Mouse (Mus musculus): ENCODE results near the gene Olfr1414. TPM values are rescaled to one million over a fixed set of nuclear protein-coding genes. Genes with fewer than 3 reads are reported as not detected.

The Olfr1414 gene
- total and polyA plus RNA-seq, 2 experiments from 2014 or later: not detected

DNA sequence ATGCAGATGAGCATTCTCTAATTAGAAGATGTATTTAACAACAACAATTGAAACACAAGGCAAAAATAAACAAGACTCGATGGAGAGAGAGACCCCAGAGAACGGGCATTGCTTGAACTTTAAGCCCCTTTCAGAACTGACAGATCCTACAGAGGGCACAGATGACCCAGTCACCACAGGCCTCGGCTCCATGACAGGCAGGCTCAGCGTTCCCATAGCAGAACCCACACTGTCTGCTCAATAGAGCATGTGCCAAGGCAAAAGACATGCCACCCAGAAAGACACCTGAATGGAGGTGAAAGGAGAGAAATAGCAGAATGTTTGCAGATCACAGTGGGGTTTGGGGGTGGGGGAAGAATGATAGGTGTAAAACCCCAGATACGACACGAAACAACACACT lies 60.0 kb downstream of the Olfr1414 start:
- H3K27me3 ChIP-seq (ENCODE audit: insufficient read depth, low read length): no peaks in the 10 kb centered on the region
- H3K4me3 ChIP-seq (ENCODE audit: low read depth, low read length): no peak overlapping the region
- no peak overlapping the region for H3K9ac ChIP-seq
- DNase-seq (no peak), ATAC-seq (no peak)
- peaks cover 78% of the 10 kb centered on the region for H3K36me3 ChIP-seq (ENCODE audit: insufficient read depth)
- WGBS: 90% methylated on average over 6 of the region's 6 CpGs
- no peaks in the 10 kb centered on the region for H3K4me1 ChIP-seq (ENCODE audit: insufficient read depth)
- no peaks in the 10 kb centered on the region for H3K9me3 ChIP-seq (ENCODE audit: low read length)
- no peak overlapping the region for H3K4me2 ChIP-seq (ENCODE audit: low read depth)
- no peak overlapping the region for H3K27ac ChIP-seq (ENCODE audit: low read depth, low read length)
- TF ChIP-seq CTCF (IDR thresholded peaks at IDR 0.05; ENCODE audit: low read depth): no peak

- Histone ChIP-seq H3K27ac (ENCODE audit: low read depth, low read length) (no peak overlapping the region), H3K9ac (no peak overlapping the region), H3K4me1 (ENCODE audit: insufficient read depth) (no peaks in the 10 kb centered on the region), H3K4me3 (ENCODE audit: low read depth, low read length) (no peak overlapping the region), H3K36me3 (ENCODE audit: insufficient read depth) (peaks cover 83% of the 10 kb centered on the region), H3K9me3 (ENCODE audit: low read length) (no peaks in the 10 kb centered on the region), H3K4me2 (ENCODE audit: low read depth) (no peak overlapping the region), H3K27me3 (ENCODE audit: insufficient read depth, low read length) (no peaks in the 10 kb centered on the region)
- DNase-seq: no peak
- no peak for TF ChIP-seq CTCF (IDR thresholded peaks at IDR 0.05; ENCODE audit: low read depth)
- no peak for ATAC-seq
These were observed 60.7 kb downstream of the Olfr1414 start for GRCm38 (mm10) chr1:92457758-92458157.

Small RNA genes within 50 kb of the gene (microRNA-seq; reads per million reads assigned to microRNA genes)
- gene Mir6900: 3.5 to 3.9 reads per million in 2 experiments

Other genes starting within 250 kb of the Olfr1414 start
- gene Ndufa10, start 44.8 kb downstream of the Olfr1414 start, total RNA-seq (2014; rRNA removed): 181 and 182 TPM in 2 replicates
- gene Ndufa10, start 44.8 kb downstream of the Olfr1414 start, polyA plus RNA-seq (2015; fragmentation: Nextera tagmentation; extraction: Ambion mirVana): 335 and 345 TPM in 2 replicates
- not detected in 2 replicates for gene Olfr1416, start 33.5 kb downstream of the Olfr1414 start, total RNA-seq (2014; rRNA removed)
- not detected in 2 replicates for gene Olfr1416, start 33.5 kb downstream of the Olfr1414 start, polyA plus RNA-seq (2015; fragmentation: Nextera tagmentation; extraction: Ambion mirVana)
- not detected in 2 replicates for gene Olfr1415, start 22.6 kb downstream of the Olfr1414 start, total RNA-seq (2014; rRNA removed)
- not detected in 2 replicates for gene Olfr1415, start 22.6 kb downstream of the Olfr1414 start, polyA plus RNA-seq (2015; fragmentation: Nextera tagmentation; extraction: Ambion mirVana)
- not detected in 2 replicates for gene Olfr1413, start 52.7 kb upstream of the Olfr1414 start, total RNA-seq (2014; rRNA removed)
- not detected in 2 replicates for gene Olfr1413, start 52.7 kb upstream of the Olfr1414 start, polyA plus RNA-seq (2015; fragmentation: Nextera tagmentation; extraction: Ambion mirVana)
- gene Olfr1412, start 67.1 kb upstream of the Olfr1414 start, total RNA-seq (2014; rRNA removed): not detected in 2 replicates
- not detected in 2 replicates for gene Olfr1412, start 67.1 kb upstream of the Olfr1414 start, polyA plus RNA-seq (2015; fragmentation: Nextera tagmentation; extraction: Ambion mirVana)
- not detected in 2 replicates for gene Olfr1411, start 75.8 kb upstream of the Olfr1414 start, total RNA-seq (2014; rRNA removed)
- not detected in 2 replicates for gene Olfr1411, start 75.8 kb upstream of the Olfr1414 start, polyA plus RNA-seq (2015; fragmentation: Nextera tagmentation; extraction: Ambion mirVana)
- gene Olfr1410, start 87.1 kb upstream of the Olfr1414 start, total RNA-seq (2014; rRNA removed): not detected in 2 replicates
- not detected in 2 replicates for gene Olfr1410, start 87.1 kb upstream of the Olfr1414 start, polyA plus RNA-seq (2015; fragmentation: Nextera tagmentation; extraction: Ambion mirVana)
- not detected in 2 replicates for gene Olfr12, start 99.1 kb upstream of the Olfr1414 start, total RNA-seq (2014; rRNA removed)
- gene Olfr12, start 99.1 kb upstream of the Olfr1414 start, polyA plus RNA-seq (2015; fragmentation: Nextera tagmentation; extraction: Ambion mirVana): not detected in 2 replicates
- gene Cops9, start 123.3 kb upstream of the Olfr1414 start, total RNA-seq (2014; rRNA removed): 202 and 291 TPM in 2 replicates
- 569 and 710 TPM in 2 replicates for gene Cops9, start 123.3 kb upstream of the Olfr1414 start, polyA plus RNA-seq (2015; fragmentation: Nextera tagmentation; extraction: Ambion mirVana)
- gene Otos, start 130.2 kb upstream of the Olfr1414 start, total RNA-seq (2014; rRNA removed): 0.08 TPM in 1 of 2 replicates, not detected in the other
- gene Otos, start 130.2 kb upstream of the Olfr1414 start, polyA plus RNA-seq (2015; fragmentation: Nextera tagmentation; extraction: Ambion mirVana): 0.21 and 0.92 TPM in 2 replicates